Mouse (Mus musculus) cortical plate, adult 2 months (tissue): ENCODE data around the gene Knop1. TPM values are rescaled to one million over a fixed set of nuclear protein-coding genes. Genes with fewer than 3 reads are reported as not detected.

Experiments
- H3K27ac ChIP-seq: fragments of 200-500 bp; 2 replicates; pipeline ENCODE4 v1.5.1; 2012; ENCODE audit warnings: low read length, control low read depth, inconsistent platforms; ENCODE audit not compliant: insufficient read depth
- H3K4me1 ChIP-seq: fragments of 200-500 bp; 2 replicates; pipeline ENCODE4 v1.6.1; 2011; ENCODE audit warnings: low read length; ENCODE audit not compliant: control insufficient read depth, insufficient read depth
- H3K4me3 ChIP-seq: fragments of 200-500 bp; 2 replicates; pipeline ENCODE4 v1.5.1; 2011; ENCODE audit warnings: mild to moderate bottlenecking, low read length, control low read depth; ENCODE audit not compliant: insufficient read depth
- CTCF ChIP-seq: fragments of 200-500 bp; IDR thresholded peaks from 2 replicates; pipeline ENCODE4 v1.5.1; 2011; ENCODE audit warnings: mild to moderate bottlenecking, control low read depth, low read length; ENCODE audit not compliant: insufficient read depth; ENCODE audit errors: extremely low read depth
- POLR2A ChIP-seq: fragments of 200-500 bp; IDR thresholded peaks from 2 replicates; pipeline ENCODE4 v1.6.1; 2011; ENCODE audit warnings: mild to moderate bottlenecking, low read length, control low read depth; ENCODE audit not compliant: insufficient read depth; ENCODE audit errors: extremely low read depth
- polyA plus RNA-seq: library from polyadenylated mRNA; depleted of rRNA; stranded (reverse); fragments of >200 nt; gene quantifications from 2 replicates; pipeline ENCODE4 v1.2.3, GENCODE M21; 2012

Gene Knop1
- polyA plus RNA-seq, 1 experiment: 12.0 TPM

DNA sequence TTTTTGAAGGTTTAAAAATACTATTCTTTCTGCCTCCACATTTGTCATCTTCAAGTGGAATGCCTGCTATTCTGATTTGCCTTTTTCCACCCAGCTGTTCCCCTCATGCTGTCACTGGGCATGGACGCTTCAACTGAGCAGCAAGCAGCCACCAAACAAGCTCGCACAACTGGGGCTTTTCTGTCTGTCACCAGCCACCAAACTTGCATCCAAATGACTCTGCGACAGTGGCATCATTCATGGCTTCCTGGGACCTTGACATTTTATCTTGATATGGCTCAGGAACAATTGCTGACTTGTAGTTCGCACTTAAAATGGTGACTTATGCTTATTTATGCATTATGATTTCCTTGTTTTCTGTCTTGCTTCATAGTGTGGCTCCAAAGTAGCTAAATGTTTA, 28.9 kb upstream of the Knop1 start:
- TF ChIP-seq CTCF (no peak), POLR2A (no peak)
- Histone ChIP-seq H3K4me1 (peaks cover 2% of the 10 kb centered on the region; the same call in 1 of the 2 replicates), H3K4me3 (no peak overlapping the region), H3K27ac (no peak overlapping the region)

DNA sequence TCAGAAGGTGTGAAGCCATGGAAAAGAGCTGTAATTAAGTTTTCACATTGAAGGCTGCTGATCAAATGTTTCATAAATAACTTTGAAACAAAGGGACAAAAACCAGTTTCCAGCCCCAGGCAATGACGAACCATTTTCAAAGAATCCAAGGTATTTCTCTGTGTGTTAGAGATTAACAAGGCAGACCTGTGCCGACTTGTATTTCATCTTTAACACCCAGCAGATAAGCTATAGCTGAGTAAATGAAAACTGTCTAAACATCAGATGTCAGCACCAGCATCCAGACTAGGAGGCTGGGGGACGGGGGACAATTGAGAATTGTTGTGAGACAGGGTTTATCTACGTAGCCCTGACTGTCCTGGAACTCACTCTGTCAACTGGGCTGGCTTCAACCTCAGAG, 27.9 kb upstream of the Knop1 start:
- Histone ChIP-seq H3K27ac (no peak overlapping the region), H3K4me3 (no peak overlapping the region), H3K4me1 (peaks cover under 1% of the 10 kb centered on the region; the same call in 1 of the 2 replicates)
- no peak for TF ChIP-seq POLR2A

DNA sequence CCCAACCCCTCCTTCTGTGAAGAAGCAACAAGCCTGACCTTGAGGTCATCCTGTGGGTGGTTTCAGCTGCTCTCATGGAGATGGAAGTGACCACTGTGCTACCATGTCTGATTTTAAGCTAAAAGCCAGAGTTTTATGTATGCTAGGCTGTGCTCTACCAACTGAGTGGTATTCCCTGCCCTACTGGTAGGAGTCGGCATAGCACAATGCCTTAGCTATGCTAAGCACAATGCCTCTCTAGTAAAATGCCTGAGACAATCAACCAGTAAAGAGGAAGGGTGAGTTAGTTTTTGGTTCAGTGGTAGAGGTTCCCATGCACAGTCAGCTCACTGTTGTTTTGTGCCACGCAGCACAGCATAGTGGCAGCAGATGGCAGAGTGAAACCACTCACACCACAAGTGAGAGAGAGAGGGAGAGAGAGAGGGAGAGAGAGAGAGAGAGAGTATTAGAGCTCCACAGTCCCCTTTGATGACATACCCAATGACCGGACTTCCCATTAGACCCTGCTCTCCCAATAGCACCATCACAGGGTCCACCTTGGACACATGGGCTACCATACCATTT, 23.5 kb upstream of the Knop1 start:
- no peak overlapping the region for H3K27ac ChIP-seq
- no peaks in the 10 kb centered on the region for H3K4me1 ChIP-seq
- H3K4me3 ChIP-seq: no peak overlapping the region
- TF ChIP-seq CTCF (peak; percentile 31), POLR2A (no peak)

DNA sequence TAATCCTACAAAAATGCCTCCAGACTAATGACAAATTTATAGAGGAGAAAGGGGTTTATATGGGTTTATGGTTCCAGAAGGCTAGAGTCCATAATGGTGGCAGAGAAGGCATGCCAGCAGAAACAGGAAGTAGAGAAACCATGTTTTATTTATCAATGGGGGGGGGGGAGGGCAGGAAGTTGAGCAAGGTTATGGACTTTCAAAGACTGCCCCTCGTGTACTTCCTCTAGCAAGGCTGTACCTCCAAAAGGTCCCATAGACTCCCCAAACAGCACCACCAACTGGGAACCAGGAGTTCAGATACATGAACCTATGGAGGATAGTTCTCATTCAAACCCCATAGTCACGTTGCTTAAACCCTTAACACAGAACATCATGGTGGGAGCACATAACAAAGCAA, 9.3 kb upstream of the Knop1 start:
- Histone ChIP-seq H3K4me3 (no peak overlapping the region), H3K27ac (no peak overlapping the region), H3K4me1 (no peaks in the 10 kb centered on the region)
- TF ChIP-seq CTCF (no peak), POLR2A (no peak)

DNA sequence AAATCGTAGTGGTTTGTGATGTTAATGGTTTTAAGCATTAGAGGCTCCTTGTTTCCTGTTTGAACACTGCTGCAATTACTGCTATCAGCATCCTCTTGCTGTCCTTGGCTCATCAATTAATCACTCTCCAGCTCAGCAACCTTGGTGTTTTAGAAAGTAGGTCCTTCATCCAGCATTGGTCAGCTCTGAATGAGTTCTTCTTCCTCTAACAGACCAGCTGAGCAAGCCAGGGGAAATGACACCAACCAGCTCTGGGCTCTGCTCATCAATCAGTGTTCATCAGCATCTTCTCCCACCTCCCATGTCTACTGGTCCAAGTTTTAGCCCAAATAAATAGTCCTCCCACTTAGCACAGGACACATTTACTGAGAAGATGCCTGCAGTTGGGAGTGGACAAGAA, 2.6 kb upstream of the Knop1 start:
- Histone ChIP-seq H3K4me3 (no peak overlapping the region), H3K27ac (no peak overlapping the region), H3K4me1 (peaks cover 2% of the 10 kb centered on the region; the same call in 1 of the 2 replicates)
- TF ChIP-seq POLR2A (no peak), CTCF (no peak)

DNA sequence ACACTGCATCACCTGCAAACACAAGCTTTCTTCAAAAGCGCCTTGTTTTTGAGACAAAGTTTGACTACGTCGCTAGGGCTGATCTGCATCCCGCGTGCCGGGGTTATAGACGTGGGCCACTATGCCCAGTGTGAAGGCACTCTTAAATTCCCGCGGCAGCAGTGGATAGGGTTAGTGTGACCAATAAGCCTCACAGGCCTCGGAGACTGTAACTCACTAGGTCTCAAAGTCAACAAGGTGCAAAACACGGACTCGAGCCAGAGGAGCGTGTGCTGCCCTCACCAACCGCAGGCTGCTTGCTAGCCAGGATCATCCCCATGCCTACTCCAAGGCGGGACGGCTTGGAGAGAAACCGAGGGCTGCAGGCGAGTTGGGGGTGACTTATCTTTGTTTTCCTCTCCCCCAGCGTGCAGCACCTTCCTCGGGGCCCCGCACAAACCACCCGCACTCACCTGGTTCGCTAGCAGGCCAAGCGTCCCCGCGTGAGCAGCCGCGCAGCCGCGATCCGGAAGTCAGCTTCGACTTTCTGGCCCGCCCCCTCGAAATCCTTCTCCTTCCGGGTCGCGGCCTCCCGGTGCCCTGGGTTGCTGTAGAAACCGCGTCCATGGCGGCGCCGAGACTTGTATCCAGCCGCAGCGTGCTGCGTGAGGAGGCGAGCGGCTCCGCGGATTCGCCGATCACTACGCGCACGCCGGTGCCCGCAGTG, 730 bp downstream of the Knop1 start, which contains the start of gene Iqck:
Gene Iqck, plus strand, starts transcription at position 582 of the 706 bp plus-strand sequence.
- Histone ChIP-seq H3K4me3 (peak within 1 kb of the TSS; percentile 74), H3K27ac (0 out of 2 replicates have a peak within 1 kb of the TSS, but pooled peaks have one; percentile 22), H3K4me1 (peaks cover 5% of the 10 kb centered on the region)
- TF ChIP-seq POLR2A: peak; percentile 67; the same call in 1 of the 2 replicates
- TF ChIP-seq CTCF: no peak

DNA sequence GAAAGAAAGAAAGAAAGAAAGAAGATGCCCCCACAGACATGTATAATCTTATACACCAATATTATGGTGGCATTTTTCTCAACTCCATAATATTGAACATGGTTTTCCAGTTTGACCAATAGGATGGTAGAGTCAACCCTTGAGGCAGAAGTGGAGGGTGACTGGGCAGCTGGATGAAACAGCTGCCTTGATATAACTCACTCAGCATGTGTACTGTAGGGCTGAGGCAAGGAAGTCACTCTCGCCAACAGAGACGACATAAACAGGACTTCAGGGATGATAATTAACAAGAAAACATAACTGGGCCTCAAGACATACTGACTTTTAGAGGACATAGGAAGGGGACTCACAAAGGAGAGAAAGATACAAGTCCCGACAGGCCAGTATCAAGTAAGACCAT, 1.4 kb downstream of the Knop1 start:
- no peak for TF ChIP-seq POLR2A
- no peak for TF ChIP-seq CTCF
- Histone ChIP-seq H3K4me3 (peak overlapping the region; percentile 74), H3K27ac (no peak overlapping the region), H3K4me1 (peaks cover 5% of the 10 kb centered on the region)

DNA sequence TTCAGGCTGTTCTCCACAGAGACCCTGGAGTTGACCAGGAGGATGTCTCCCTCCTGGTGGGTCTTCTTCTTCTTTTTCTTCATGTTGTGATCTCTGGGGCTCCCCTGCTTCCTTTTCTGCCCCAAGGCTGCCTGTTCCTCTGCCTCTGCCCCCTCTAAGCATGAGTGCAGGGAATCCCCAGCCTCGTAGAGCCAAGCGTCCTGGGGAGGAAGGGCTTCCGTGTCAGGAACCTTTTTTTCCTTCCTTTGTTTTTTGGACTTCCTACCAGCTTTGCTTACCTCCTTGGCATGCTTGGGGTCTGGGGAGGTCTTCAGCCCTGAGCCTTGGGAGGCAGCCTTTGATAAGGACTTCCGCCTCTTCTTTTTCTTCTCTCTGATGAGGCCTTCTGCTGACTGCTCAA, 3.4 kb downstream of the Knop1 start:
- H3K27ac ChIP-seq: no peak overlapping the region

DNA sequence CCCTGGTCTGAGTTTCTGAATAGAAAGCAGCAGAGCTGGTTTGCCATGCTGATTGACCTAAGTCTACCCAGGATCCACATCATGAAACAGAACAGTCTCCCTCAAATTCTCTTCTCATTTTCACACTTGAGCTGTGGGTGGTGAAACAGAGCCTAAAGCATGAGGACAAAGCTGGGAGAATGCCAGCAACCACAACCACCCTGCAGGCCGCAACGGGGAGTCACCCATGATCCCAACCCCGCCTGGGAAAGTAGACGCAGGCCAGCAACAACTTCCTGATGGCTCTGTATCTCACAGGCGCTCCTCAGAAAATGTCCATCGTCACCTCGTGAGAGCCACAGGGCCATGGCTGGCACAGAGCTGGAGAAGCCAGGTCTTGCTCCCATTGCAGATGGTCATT, 4.5 kb downstream of the Knop1 start:
- Histone ChIP-seq H3K4me3 (no peak overlapping the region), H3K4me1 (peaks cover 5% of the 10 kb centered on the region), H3K27ac (no peak overlapping the region)
- TF ChIP-seq POLR2A: no peak
- TF ChIP-seq CTCF: no peak

More for the DNA sequence above, 3.4 kb downstream of the Knop1 start:
- TF ChIP-seq CTCF (no peak), POLR2A (no peak)
- Histone ChIP-seq H3K4me3 (no peak overlapping the region), H3K4me1 (peaks cover 5% of the 10 kb centered on the region)
